Mouse (Mus musculus): Measurements from ENCODE around the gene Tmem63a. TPM values are rescaled to one million over a fixed set of nuclear protein-coding genes. Genes with fewer than 3 reads are reported as not detected.
A peak's percentile ranks its signal among the peaks of the same experiment; 100 is the strongest.

The Tmem63a gene
- polyA plus RNA-seq, 1 experiment from 2014 or later: 7.7 TPM

DNA sequence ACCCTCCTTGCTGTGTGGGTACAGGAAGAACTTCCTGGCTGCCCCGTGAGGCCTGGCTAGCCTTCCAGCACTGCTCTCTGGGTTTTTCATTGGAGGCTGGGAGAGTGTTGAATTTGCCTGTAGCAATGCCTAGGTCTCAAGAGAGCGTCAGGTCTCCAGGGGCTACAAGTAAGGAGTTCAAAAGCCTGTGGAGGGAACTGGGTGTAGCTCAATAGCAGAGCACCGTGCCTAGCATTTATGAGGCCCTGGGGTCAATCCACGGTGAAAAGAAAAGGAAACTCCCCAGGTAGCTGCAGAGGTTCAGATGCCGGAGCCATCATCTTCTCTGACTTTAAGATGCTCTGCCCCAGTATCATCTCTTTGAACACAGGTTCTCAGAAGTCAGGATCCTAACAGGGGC lies 69.5 kb downstream of the Tmem63a start:
- Histone ChIP-seq H3K4me1 (peaks cover 39% of the 10 kb centered on the region), H3K27me3 (replicated peaks) (peaks cover 5% of the 10 kb centered on the region; the same call in 1 of the 2 replicates), H3K9me3 (no peaks in the 10 kb centered on the region), H3K27ac (replicated peaks) (no peak overlapping the region), H3K4me2 (no peak overlapping the region), H3K9ac (no peak overlapping the region), H3K36me3 (no peaks in the 10 kb centered on the region), H3K4me3 (no peak overlapping the region)
- no peak for ATAC-seq (ENCODE audit: extremely low read depth, insufficient number of reproducible peaks, low FRiP score, low TSS enrichment)
- 76% methylated on average over 5 of the region's 5 CpGs for WGBS

DNA sequence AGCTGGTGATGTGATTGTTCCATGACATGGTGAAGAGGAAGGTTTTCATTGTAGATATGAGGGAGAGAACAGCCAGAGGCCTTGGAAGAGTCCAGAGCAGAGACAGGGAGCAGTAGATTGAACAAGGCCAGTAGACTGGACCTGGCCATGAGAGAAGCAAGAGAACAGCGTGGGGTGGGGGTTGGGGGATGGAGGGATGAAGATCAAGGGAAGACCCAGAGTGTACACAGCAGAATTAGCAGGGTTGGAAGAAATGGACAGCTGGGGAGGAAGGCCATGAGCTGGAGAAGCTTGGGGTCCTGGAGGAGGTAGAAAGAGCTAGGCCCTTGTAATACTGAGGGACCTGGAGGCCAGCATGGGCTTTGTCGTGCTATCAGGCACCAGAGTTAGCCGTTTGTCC lies 70.3 kb downstream of the Tmem63a start:
- H3K27me3 ChIP-seq (replicated peaks): 0 out of 2 replicates have a peak, but pooled peaks cover 5% of the 10 kb centered on the region
- no peak for ATAC-seq (ENCODE audit: extremely low read depth, insufficient number of reproducible peaks, low FRiP score, low TSS enrichment)
- peaks cover 41% of the 10 kb centered on the region for H3K4me1 ChIP-seq
- H3K4me2 ChIP-seq: no peak overlapping the region
- H3K36me3 ChIP-seq: no peaks in the 10 kb centered on the region
- H3K9me3 ChIP-seq: no peaks in the 10 kb centered on the region
- H3K27ac ChIP-seq (replicated peaks): no peak overlapping the region
- no peak overlapping the region for H3K9ac ChIP-seq
- no peak overlapping the region for H3K4me3 ChIP-seq
- 74% methylated on average over 3 of the region's 3 CpGs for WGBS

DNA sequence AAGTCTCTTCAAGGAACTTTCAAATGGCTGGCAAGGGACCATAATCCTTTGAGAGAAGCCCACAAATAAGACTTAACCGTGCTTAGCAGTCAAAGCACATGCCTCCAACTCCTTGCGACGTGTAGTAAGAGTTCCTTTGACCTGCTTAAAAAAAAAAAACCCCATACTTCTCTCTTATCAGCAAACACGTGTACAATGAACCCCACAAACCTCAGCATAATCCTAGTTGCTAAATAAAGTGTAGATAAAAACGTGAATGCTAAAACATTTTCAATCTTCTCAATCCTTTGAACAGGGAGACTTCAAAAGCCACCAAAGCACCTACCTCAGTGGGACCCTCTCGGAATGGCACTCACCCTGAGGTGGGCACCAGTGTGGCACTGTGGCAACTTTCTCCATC lies 71.3 kb downstream of the Tmem63a start:
- Histone ChIP-seq H3K9me3 (no peaks in the 10 kb centered on the region), H3K4me1 (peaks cover 41% of the 10 kb centered on the region), H3K4me2 (no peak overlapping the region), H3K9ac (no peak overlapping the region), H3K4me3 (no peak overlapping the region), H3K36me3 (no peaks in the 10 kb centered on the region), H3K27me3 (replicated peaks) (peaks cover 8% of the 10 kb centered on the region; the same call in 1 of the 2 replicates), H3K27ac (replicated peaks) (no peak overlapping the region)
- WGBS: 64% methylated on average over 6 of the region's 6 CpGs
- ATAC-seq (ENCODE audit: extremely low read depth, insufficient number of reproducible peaks, low FRiP score, low TSS enrichment): no peak

DNA sequence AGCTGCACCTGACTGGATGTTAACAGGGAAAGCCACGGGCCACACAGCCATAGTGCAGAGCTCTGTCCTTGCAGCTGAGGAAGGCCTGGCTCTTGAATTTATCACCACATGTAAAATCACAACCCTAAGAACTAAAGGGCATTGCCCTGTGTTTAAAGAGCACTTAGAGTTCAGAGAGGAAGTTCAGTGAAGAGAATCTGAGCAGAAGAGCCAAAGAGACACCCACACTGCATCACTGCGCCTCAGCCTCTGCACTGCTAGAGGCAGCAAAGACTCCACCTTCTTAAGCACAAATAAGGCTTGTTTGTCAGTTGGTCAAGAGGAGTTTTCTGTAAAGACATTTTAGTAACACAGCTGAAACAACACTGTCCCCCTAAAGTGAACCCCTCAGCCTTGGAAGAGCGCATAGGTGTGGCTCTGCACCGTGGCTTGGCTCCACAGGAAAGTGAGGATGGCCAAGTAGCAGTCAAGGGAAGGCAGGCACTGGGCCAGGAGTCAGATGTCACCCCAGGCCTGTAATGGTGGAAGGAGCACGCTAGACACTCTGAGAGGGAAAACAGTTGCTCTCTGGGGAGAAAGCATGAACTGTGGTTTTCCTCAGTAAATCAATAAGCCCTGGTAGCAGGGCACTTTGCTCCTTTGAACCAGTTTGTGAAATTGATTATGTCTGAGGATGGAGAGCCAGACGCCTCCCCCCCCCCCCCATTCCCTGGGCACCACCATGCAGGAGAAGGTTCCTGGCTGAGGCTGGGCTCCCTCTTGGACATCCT lies 72.8 kb downstream of the Tmem63a start:
- Histone ChIP-seq H3K36me3 (no peaks in the 10 kb centered on the region), H3K27ac (replicated peaks) (no peak overlapping the region; the same call in 1 of the 2 replicates), H3K4me3 (no peak overlapping the region), H3K9ac (no peak overlapping the region; the same call in 1 of the 2 replicates), H3K27me3 (replicated peaks) (peaks cover 15% of the 10 kb centered on the region; the same call in 1 of the 2 replicates), H3K9me3 (no peaks in the 10 kb centered on the region), H3K4me2 (no peak overlapping the region), H3K4me1 (peaks cover 33% of the 10 kb centered on the region)
- WGBS: 64% methylated on average over 6 of the region's 6 CpGs
- ATAC-seq (ENCODE audit: extremely low read depth, insufficient number of reproducible peaks, low FRiP score, low TSS enrichment): no peak

DNA sequence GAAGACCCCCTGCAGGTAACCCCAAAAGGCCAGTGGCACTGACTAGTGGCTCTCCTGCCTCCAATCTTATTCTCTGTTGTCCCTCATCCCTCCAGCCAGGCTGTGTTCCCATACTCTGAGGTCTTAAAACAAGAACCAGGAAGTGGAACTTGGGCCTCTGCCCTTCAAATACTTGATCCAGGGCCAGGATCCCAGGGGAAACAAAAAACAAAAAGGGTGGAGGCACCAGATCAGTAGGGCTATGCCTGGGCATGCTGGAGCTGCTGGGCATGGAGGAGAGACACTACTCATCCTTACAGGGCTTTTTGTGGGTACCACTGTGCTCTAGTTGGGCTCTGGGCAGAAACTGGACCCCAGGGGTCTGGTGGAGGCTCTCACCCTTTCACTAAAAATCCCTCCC lies 73.4 kb downstream of the Tmem63a start:
- no peak for ATAC-seq (ENCODE audit: extremely low read depth, insufficient number of reproducible peaks, low FRiP score, low TSS enrichment)
- Histone ChIP-seq H3K36me3 (no peaks in the 10 kb centered on the region), H3K9ac (no peak overlapping the region), H3K4me2 (peak overlapping the region; percentile 97; the same call in 1 of the 2 replicates), H3K4me3 (no peak overlapping the region), H3K27me3 (replicated peaks) (peaks cover 17% of the 10 kb centered on the region; the same call in 1 of the 2 replicates), H3K4me1 (peaks cover 26% of the 10 kb centered on the region), H3K27ac (replicated peaks) (peak overlapping the region; percentile 79), H3K9me3 (no peaks in the 10 kb centered on the region)

DNA sequence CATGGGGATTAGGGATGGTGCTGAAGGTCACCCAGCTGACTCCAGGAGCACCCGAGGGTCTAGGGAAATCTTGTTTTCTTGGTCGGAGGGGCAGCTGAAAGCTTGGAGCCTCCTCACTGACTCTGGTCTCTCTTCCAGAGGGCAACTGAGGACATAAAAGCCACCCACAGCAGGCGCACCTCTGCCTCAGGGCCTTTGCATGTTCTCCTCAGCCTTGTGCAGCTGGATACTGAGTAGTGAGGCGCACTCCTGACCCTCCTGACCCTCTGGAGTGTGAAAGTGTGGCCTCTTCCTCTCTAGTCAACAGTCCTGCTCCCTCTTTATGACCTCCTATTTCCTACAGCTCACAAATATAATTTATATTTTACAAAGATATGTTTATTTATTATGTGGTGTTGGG lies 73.9 kb downstream of the Tmem63a start:
- 74% methylated on average over 4 of the region's 4 CpGs for WGBS
- Histone ChIP-seq H3K9me3 (no peaks in the 10 kb centered on the region), H3K36me3 (no peaks in the 10 kb centered on the region), H3K27ac (replicated peaks) (peak overlapping the region; percentile 79), H3K9ac (peak overlapping the region; percentile 81), H3K4me1 (peaks cover 24% of the 10 kb centered on the region), H3K27me3 (replicated peaks) (peaks cover 17% of the 10 kb centered on the region; the same call in 1 of the 2 replicates), H3K4me3 (peak overlapping the region; percentile 58; the same call in 1 of the 2 replicates), H3K4me2 (peak overlapping the region; percentile 97)
- ATAC-seq (ENCODE audit: extremely low read depth, insufficient number of reproducible peaks, low FRiP score, low TSS enrichment): no peak

DNA sequence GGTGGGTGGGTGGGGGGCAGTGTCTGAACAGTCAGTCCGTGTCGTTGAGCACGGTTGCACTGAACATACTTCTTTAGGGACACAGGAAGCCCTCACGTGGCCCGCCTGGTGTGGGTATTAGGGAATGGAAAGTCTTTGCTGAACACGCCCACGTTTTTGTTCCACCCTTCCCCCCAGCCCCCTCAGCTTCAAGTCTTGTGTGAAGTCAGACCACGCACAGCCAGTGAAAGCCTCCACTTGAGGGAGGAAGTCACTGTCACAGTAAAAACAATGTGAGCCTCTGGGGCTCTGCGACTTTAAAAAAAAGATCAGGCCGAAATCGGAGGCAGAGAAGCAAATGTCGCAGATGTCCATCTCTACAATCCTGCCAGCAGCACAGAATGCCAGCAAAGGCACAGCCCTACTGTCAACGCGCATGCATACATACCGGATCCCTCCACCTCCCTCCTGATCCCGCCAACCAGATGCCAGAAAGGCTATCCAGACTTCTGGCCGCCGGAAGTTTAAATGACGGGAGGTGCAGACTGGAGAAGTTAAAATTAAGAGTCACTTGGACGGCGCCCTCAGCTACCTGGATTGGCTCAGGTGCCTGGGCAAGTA lies 74.5 kb downstream of the Tmem63a start:
- ATAC-seq (ENCODE audit: extremely low read depth, insufficient number of reproducible peaks, low FRiP score, low TSS enrichment): peak; percentile 33; the same call in 1 of the 2 replicates
- peak overlapping the region; percentile 81 for H3K9ac ChIP-seq
- H3K4me3 ChIP-seq: peak overlapping the region; percentile 58
- no peaks in the 10 kb centered on the region for H3K9me3 ChIP-seq
- peak overlapping the region; percentile 97 for H3K4me2 ChIP-seq
- 4% methylated on average over 21 of the region's 21 CpGs for WGBS
- H3K36me3 ChIP-seq: no peaks in the 10 kb centered on the region
- H3K27ac ChIP-seq (replicated peaks): peak overlapping the region; percentile 79
- H3K4me1 ChIP-seq: peaks cover 22% of the 10 kb centered on the region
- H3K27me3 ChIP-seq (replicated peaks): peaks cover 17% of the 10 kb centered on the region; the same call in 1 of the 2 replicates

DNA sequence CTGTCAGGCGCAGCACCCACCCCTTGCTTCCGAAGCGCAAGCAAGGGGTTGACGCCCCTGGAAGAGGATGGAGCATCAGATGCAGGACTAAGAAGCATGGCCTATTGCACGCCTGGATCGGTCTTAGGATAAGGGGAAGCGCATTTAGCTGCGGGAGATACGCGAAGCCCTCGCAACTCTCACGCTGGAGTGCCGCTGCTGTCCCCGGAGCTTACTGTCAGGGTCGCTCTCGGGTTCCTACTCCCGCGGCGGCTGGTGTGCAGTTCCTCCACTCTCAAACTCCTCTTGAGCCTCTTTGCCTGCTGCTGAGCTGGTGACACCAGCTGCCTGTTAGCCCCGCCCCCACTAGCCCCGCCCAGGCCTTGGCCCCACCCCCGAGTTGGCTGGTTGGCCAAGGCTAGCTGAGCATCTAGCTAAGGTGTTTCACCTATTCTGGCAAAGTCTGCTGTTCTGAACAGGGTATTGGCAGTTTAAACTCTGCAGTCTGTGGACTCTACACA lies 75.1 kb downstream of the Tmem63a start:
- peak overlapping the region; percentile 79 for H3K27ac ChIP-seq (replicated peaks)
- 1% methylated on average over 22 of the region's 22 CpGs for WGBS

DNA sequence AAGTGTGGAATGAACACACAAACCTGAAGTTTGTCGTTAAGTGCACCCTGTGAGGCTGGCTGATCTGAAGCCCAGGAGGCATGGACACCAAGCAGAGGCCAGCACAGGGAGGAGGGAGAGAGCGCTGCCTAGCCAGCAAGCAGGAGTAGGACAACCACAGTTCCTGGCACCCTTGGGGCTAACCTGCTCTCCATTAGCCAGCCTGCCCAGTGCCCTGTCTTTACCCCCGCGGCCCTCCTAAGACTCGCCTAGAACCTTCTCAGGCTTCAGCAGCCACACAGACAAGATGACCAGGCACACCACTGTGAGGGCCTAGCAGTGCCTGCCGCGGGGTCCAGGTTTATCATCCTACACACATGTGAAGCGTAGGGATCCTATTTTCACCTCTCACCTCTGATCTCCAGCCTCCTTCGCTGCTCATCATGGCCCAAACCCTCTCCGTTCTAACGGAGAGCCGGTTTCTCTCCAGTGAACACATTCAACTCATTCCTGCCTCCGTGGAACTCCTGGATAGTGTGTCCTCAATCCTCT lies 75.8 kb downstream of the Tmem63a start:
- H3K4me1 ChIP-seq: peaks cover 22% of the 10 kb centered on the region
- no peak overlapping the region for H3K4me3 ChIP-seq
- H3K9ac ChIP-seq: no peak overlapping the region
- no peak for ATAC-seq (ENCODE audit: extremely low read depth, insufficient number of reproducible peaks, low FRiP score, low TSS enrichment)
- WGBS: 65% methylated on average over 13 of the region's 13 CpGs
- H3K27ac ChIP-seq (replicated peaks): no peak overlapping the region
- H3K9me3 ChIP-seq: no peaks in the 10 kb centered on the region
- no peaks in the 10 kb centered on the region for H3K36me3 ChIP-seq
- H3K4me2 ChIP-seq: no peak overlapping the region; the same call in 1 of the 2 replicates
- peaks cover 12% of the 10 kb centered on the region; the same call in 1 of the 2 replicates for H3K27me3 ChIP-seq (replicated peaks)

More for the DNA sequence above, 75.1 kb downstream of the Tmem63a start:
- H3K36me3 ChIP-seq: no peaks in the 10 kb centered on the region
- H3K4me1 ChIP-seq: peaks cover 22% of the 10 kb centered on the region
- peak; percentile 51; the same call in 1 of the 2 replicates for ATAC-seq (ENCODE audit: extremely low read depth, insufficient number of reproducible peaks, low FRiP score, low TSS enrichment)
- peaks cover 14% of the 10 kb centered on the region; the same call in 1 of the 2 replicates for H3K27me3 ChIP-seq (replicated peaks)
- peak overlapping the region; percentile 97 for H3K4me2 ChIP-seq
- peak overlapping the region; percentile 58 for H3K4me3 ChIP-seq
- H3K9me3 ChIP-seq: no peaks in the 10 kb centered on the region
- peak overlapping the region; percentile 81 for H3K9ac ChIP-seq

DNA sequence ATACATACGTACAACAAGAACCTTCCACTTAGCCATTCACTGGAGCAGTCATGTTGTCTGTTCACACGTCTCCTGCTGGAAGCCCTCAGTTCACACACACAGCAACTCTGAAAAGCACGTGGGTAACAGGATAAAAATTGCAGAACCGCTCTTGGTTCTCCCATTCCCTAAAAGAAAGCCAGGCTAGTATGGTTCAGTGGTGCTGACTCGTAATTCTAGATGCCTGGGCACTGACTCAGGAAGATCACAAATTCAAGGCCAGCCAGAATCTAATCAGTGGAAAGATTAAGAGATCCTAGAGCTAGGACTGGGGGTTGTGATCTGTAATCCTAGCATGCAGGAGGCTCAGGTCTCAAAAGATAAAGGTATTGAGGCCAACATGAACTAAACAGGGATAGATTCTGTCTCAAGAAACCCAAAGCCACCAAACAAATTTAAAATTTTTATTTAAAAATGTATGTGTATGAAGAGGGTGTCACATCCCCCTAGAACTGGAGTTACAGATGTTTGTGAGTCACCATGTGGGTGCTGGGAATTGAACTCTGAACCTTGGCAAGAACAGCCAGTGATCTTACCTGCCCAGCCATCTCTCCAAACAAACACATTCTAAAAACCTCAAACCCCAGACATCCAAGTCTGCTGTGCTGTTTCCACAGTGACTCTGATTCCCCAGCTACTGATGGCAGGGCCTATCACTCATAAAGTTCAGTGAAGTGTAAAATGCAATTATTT lies 78.8 kb downstream of the Tmem63a start, which contains the start of gene Ephx1:
Gene Ephx1 (minus strand): TSS at position 149 of the 732 bp plus-strand sequence.
- H3K4me3 ChIP-seq: no peak within 1 kb of the TSS
- no peaks in the 10 kb centered on the region for H3K36me3 ChIP-seq
- H3K9ac ChIP-seq: no peak within 1 kb of the TSS
- peaks cover 12% of the 10 kb centered on the region; the same call in 1 of the 2 replicates for H3K27me3 ChIP-seq (replicated peaks)
- H3K4me2 ChIP-seq: no peak within 1 kb of the TSS
- no peak within 1 kb of the TSS for H3K27ac ChIP-seq (replicated peaks)
- 39% methylated on average over 5 of the region's 5 CpGs for WGBS
- no peaks in the 10 kb centered on the region for H3K9me3 ChIP-seq
- H3K4me1 ChIP-seq: peaks cover 9% of the 10 kb centered on the region
- no peak for ATAC-seq (ENCODE audit: extremely low read depth, insufficient number of reproducible peaks, low FRiP score, low TSS enrichment)
